Mouse (Mus musculus): ENCODE data around the gene Pecam1.
"Not testable (repeated sequence)": the region's sequence is repeated elsewhere in the genome, so short reads cannot be mapped to it uniquely, and the experiment has no call there.

Gene Pecam1

DNA sequence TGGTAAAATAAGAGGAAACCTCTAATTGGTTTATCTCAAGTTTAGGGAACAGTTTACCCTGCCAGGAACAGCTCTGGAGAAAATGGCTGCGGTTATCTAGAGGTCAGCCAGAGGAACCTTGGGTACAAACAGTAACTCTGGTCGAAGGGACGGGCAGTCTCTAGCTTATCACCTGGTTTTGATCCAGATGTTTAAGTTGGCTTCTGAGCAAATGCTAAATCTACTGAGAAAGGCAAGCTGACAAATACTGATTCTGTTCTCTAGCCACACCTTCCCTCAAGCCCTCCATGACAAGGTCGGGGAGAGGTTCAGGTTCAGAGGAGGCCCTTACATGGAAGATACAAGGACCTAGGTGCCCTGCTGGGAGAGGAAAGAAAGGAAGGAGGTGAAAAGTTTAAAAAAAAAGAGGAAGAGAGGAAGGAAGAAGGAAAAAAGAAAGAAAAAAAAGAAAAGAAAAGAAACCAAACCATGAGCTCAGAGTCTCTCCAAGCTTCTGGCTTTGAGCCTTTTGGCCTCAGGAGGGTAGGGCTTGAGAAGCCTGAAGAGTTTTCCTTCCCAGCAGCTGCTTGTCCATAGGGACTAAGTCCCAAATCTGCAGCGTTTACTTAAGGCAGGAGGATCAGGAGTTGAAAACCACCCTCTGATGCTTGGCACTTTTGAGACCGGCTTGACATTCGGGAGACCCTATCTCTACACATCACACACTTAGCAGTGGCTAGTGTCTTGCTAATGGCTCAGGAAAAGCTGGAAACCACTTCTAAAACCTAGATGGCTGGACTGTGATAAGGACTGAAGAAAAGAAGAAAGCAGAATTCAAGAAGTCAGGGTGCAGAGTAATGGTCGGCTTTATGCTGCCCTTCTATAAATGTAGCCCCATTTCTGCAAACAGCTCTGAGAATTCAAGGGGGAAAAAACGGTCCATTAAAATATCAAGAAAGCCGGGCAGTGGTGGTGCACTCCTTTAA is 21.7 kb downstream of the Pecam1 start:
- DNase-seq (ENCODE audit: low spot score): no peak

DNA sequence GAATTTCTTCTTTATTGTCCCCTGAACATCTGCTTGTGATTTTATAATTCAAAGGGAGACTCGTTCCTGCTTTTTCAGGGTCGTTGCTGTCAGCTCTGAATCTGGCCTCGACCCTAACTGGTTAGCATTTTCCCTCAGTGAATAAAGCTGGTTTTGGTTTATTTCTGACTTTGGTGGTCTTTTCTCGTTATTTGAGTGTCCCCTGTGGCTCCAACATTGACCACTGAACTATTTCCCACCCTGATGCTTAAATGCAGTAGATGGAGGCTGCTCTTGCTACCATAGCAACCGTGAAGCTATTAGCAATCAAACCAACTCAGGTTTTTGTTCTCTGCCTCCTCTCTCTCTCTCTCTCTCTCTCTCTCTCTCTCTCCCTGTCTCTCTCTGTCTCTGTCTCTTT is 22.5 kb downstream of the Pecam1 start:
- no peak for DNase-seq (ENCODE audit: low spot score)

DNA sequence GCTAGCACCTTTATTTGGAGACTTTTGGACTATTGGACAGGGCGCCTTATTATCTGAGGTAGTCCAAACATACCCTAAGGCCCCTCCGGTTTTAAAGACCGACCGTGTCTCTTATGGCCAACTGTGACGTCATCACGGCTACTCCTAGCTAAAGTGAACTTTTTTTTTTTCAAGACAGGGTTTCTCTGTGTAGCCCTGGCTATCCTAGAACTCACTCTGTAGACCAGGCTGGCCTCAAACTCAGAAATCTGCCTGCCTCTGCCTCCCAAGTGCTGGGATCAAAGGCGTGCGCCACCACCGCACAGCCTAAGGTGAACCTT is 25.6 kb downstream of the Pecam1 start:
- not testable (repeated sequence) for DNase-seq (ENCODE audit: low spot score)

DNA sequence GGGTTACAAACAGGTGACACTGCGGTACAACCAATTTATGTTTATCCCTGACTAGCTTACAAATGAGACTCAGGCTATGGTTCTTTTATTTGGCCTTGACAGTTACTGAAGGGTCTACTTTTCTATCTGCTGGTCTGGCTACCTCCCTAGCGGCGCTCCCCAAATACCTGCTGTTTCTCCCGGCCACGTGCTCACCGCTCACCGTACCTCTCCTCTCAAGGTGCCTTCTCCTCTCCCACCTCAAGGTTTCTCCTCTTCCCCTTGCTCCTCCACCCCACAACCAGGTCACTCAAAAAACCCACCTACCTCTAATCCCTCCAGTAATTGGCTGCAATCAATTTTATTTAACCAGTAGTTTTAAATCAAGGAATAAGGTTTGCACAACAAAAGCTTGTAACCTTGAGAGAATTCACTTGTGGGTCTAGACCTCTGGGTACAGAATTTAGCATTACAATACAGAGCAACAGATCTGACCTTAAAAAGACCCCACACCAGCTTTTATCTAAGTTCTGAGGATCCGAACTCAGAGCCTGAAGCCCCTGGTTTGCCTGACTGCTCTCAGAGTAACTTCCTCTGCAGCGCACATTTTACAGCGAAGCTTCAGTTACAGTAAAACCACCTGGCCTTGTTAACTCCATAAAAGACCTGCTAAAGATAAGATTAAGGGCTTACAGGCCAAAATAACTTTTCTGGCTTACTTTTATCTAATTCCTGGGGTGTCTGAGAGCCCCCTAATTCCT is 26.1 kb downstream of the Pecam1 start:
- DNase-seq (ENCODE audit: low spot score): no peak

DNA sequence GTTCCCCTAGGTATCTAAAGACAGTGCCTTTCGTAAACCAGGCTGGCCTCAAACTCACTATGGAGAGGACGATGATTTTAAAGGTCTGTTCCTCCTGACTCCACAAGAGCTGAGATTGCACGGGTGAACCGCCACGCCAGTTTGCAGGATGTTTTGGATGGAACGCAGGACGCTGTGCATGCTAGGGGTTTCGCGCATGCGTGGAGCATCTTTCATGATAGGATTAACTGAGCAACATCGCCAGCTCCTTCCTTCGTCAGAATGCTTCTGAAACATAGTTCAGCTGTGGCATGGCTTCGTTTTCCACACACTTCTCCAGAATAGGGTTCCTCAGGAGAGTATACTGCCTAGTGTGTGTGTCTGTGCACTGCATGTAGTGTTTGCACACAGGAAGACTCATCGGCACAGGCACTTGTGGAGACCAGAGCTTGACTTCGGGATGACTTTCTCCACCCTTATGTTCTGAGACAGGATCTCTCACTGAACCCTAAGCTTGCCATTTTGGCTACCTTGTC is 26.8 kb downstream of the Pecam1 start:
- no peak for DNase-seq (ENCODE audit: low spot score)

DNA sequence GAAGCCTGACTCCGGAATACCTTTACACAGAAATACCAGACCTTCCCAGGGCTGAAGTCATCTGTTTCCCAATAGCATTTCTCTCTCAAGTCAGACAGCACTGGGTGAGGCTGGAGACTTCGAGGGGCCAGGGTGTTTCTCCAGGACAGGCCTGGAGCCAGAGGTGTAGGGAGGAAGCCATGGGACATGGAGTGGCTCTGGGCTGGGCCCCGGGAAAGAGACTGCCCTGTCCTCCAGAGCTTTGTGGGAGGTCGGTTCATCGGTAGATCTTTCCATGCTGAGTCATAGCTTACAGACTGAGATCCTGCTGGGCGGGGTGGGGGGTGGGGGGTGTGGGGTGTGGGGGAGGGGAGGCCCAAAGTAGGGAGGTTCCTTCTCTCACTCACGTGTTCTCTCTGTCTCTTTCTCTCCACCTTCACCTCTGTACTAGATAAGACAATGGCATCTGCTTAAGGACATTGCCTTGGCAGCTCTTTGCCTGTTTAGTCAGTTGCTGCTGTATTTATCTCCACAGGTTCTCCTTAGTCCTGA is 27.5 kb downstream of the Pecam1 start:
- DNase-seq (ENCODE audit: low spot score): no peak

DNA sequence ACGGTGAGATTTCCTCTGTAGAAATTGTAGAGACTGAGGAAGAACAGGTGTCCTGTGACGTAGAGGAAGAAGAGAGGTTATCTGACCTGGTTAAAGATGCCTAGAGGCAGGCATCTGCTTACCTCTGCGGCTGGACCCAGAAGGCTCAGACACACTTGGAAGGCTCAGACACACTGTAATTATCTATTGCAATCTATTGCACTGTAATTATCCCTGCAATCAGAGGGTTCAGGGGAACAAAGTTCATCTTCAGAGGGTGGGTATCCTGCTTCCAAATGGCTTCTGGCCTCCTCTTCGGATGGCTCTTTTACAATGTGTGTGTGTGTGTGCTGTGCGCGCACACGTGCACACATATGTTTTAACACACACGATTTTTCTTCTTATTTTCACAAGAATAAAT is 30.0 kb downstream of the Pecam1 start:
- DNase-seq (ENCODE audit: low spot score): no peak

DNA sequence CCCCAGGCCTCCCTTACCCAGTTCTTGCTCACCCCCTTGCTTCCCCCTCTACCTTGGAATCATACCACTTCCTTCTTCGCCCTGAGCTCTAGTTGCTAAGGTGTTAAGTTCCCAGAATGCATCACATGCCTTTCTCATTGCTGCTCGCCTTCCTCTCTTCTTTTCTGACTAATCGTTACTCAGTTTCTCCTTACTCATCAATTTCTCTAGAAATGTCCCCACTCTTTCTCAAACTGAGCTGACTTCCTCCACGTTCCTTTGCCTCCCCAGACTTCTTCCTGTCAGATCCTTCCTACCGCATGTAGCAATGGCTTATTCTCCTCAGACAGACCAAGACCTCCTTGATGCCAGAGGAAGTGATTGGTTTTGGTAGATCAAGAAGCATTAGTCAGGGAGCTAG is 33.9 kb downstream of the Pecam1 start:
- no peak for DNase-seq (ENCODE audit: low spot score)

DNA sequence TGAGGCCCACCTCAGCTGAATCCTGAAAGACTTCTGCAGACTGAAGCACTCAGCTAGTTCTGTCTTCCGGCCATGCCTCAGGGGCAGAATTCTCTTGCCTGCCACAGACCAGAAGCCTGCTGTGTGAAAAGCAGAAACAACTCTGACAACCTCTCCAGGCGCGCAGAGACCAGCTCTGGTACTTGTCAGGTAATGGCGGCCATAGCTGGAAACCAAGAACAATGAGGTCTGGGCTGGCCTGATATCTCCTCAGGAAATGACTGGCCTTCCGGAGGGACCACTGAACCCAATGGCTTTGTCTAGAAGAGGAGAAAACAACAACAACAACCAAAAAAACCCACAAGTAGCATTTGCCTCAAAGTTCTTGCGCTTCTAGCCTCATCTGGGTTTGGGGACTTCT is 35.4 kb downstream of the Pecam1 start:
- DNase-seq (ENCODE audit: low spot score): no peak

DNA sequence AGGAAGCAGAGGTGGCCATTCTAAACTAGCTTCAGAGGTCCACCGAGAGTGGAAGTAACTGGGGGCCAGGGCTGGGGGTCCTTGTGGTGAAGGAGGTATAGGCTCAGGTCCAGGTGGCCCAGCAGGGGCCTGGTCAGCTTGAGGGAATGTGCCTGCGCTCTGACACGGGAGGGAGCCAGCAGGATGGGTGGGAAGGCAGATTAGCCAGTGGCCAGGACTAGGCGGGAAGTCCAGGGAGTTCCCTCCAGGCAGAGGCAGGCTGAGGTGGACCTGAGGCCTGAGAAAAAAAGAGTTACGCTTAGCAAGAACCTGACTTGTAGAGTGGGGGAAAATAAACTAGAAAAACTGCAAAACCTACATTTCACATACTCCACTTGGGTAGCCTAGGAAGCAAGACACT is 39.6 kb downstream of the Pecam1 start:
- no peak for DNase-seq (ENCODE audit: low spot score)

DNA sequence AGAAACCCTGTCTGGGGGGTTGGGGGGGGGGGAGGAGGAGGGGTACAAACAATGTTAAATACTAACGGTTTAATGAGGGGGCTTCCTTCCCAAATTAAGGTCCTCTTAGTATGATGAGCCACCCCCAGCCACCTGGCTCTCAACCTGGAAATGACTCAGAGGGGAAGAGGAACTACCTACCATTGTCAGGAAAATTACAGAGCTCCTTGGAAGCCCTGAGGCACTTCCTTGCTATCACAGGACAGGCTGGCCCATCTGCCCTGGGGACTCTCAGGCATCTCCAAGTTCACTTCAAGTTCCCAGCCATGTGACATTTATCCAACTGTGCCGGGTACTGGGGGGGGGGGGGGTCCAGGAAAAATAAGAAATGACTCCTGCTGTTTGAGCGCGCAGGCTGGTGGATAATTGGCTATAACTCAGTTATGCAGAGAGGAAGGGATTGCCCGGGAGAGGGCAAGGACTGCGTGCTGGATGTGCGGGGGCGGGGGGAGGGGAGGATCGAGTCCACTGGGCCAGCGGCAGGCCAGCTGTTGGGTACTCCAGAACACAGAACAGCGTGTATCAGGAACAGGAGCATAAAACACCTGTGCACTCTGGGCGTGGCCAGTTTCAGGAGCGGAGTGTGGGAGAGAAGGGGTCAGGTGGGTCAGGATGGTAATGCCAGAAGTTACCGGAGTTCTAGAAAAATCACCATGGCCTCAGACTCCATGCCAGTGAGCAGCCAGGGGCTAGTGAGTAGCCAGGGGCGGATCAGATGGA is 41.0 kb downstream of the Pecam1 start:
- no peak for DNase-seq (ENCODE audit: low spot score)

DNA sequence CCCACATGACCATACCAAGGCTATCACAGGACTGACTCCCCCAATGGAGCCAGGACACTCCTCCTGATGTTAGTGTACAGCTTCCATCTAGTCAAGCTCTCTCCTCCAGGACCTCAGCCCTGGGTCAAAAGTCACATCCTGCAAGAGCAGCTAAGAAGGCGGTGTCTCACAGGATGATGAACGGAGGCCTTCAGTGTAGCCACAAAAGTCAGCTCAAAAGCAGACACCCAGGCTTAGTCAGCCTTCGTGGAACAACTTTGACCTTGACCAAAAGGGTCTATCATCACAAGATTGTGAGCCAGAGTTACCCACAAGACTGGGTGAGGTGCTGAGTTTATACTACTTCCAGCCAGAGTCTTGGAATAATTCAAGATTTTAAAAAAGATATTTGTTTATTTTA is 42.6 kb downstream of the Pecam1 start:
- DNase-seq (ENCODE audit: low spot score): no peak

DNA sequence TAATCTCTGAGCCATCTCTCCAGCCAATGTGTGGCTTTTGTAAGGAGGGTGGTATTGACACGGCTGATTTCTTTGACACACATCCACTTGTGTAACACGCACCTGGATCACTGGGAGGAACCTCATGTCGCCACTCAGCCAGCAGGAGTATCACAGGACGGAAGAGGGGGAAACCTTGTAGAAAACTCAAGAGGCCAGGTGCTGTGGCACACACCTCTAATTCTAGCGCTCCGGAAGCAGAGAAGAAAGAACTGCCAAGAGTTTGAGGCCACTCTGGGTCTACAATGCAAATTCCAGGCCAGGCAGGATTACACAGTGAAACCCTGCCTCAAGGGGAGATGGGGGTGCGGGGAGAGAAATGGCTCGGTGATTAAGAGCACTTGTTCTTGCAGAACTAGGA is 43.3 kb downstream of the Pecam1 start:
- no peak for DNase-seq (ENCODE audit: low spot score)

DNA sequence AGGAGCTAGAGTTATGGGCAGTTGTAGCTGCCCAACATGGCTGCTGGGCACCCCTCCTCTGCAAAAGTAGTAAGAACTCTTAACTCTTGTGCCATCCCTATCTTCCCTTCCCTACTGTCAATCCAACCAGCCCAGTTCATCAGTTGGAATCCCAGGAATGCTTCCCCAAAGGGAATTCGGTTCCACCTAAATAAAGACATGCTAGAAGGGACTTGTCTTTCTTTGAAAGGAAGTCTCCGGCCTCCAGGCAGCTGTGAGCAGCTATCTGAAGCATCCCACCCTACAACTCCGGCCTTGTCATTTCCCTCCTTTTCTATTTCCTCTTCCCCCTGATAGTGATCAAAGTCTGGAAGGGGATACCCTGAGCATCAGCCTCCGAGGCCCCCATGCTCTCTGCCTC is 44.2 kb downstream of the Pecam1 start:
- DNase-seq (ENCODE audit: low spot score): no peak

DNA sequence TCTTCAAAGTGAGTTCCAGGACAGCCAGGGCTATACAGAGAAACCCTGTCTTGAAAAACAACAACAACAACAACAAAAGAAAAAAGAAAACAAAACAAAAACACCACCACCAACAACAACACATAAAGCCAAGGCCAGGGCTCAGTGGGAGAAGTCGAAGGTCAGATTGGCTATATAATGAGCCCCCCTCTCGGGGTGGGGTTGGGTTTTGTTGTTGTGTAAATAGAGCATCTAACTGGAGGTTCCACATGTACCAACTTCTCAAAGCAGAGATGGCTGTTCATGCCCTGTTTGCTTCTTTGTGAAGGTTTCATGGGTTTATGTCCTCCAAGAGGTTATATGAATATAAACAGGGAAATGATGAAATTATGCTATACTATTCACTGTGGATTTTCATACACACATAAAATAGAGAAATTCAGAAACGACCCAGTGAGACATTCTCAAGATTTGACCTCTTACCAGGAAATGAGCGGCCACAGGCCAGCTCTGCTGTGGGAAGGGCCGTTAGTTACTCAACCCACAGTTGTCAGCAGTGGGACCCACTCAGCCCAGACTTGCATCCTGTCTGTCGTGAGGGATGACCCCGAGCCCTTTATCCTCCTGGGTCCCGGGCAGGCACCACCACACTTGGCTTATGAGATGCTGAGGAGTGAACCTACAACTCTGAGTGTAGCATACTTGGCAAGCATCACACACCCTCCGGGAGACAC is 45.9 kb downstream of the Pecam1 start:
- no peak for DNase-seq (ENCODE audit: low spot score)

DNA sequence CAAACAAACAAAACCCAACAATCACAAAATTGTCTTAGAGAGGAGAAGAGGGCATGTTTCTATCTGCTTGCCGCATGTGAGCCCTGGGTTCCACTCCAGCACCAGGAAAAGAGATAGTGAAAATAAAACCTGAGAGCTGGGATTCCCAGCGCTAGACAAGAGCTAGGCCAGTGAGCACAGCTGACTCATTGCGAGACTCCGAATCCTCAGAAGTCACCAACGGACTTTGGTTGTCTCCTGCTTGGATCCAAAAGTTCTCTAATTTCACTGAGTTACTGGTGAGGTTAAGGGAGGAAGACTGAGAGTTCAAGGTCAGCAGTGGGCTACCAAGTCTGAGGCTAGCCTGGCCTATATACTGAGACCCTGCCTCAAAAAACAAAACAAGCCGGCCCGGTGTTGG is 46.5 kb downstream of the Pecam1 start:
- no peak for DNase-seq (ENCODE audit: low spot score)

DNA sequence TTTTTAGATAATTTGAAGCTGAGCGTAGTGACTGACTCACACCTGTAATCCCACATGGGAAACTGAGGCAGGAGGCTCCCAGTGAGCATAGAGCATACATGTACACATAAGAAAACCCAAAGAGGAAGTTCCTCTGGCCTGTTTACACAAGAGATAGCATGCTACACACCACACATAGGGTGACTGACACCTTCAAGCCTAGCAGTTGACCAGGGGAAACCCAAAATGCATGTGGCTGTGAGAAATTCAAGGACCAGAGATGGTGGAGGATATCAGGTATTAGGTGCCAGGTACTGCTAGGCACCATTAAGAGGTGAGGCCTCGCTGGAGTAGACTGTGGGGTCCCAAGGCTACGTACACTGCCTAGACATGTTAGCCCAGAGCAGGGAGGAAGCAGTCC is 47.8 kb downstream of the Pecam1 start:
- no peak for DNase-seq (ENCODE audit: low spot score)

DNA sequence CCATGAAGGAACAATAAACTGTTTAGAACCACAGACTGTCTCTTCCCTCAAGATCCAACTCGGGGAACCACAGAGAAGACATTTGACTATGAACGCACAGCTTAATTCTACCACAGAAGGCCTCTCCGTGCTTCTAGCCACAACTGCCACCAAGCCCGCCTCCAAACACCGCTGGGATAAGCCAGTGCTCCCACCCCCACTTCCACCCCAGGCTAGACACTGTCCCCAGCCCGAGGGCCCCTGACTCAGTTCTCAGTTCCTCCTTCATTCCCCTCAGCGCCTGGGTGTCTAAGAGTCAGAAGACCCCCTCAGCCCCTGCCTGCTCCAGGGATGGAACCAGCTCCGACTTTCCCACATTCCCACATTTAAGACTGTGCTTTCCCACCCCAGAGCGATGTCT is 48.8 kb downstream of the Pecam1 start:
- no peak for DNase-seq (ENCODE audit: low spot score)

DNA sequence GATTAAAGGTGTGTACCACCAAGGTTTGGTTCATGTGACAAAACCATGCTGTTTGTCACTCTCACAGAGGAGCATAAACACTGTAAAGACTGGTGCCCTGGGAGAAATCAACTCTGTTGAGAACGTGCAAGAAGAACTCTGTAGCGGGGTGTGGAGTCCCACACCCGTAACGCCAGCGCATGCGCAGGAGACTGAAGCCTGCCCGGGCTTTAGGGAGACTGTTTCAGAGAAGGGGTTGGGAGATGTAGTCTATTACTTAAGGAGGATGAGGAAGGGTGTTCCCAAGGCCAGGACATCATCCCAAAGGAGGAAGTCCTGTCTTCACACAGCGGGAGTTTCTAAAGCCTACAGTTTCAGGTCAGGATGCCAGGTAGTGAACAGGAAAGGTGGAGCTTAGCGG is 51.3 kb downstream of the Pecam1 start:
- no peak for DNase-seq (ENCODE audit: low spot score)

DNA sequence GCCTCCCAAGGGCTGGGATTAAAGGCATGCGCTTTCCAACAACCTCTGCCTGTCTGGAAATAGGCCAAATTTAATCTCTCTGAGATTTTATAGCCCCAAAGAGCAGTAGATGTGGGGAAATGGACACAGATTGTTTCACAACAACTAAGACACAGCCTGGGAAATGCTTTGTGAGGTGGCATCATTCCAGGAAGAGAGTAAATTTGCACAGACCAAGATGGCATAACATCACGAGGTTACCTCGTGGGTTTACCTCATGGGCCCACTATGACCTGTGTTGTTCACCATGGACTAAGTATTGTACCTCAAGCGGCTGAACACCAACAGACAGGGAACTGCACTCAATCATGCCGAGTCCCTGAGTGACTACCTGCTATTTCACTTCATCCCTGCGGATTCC is 52.1 kb downstream of the Pecam1 start:
- DNase-seq (ENCODE audit: low spot score): no peak

DNA sequence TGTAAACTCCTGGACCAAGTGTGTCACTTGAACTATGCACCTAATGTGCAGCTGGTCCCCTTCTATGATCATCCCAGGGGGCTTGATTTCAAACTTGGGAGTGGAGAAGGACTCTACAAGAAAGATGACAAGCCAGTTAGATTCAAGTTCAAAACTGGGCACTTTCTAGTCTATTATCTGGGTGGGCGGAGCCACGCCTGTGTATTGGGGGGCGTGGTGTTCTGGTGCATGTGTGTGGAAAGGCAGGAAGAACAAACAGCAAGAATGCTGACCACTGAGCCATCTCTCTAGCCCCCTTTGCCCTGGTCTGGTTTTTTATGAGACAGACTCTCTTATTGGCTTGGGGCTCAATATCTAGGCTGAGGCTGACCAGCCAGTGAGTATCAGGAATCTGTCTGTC is 54.5 kb downstream of the Pecam1 start:
- DNase-seq (ENCODE audit: low spot score): no peak

DNA sequence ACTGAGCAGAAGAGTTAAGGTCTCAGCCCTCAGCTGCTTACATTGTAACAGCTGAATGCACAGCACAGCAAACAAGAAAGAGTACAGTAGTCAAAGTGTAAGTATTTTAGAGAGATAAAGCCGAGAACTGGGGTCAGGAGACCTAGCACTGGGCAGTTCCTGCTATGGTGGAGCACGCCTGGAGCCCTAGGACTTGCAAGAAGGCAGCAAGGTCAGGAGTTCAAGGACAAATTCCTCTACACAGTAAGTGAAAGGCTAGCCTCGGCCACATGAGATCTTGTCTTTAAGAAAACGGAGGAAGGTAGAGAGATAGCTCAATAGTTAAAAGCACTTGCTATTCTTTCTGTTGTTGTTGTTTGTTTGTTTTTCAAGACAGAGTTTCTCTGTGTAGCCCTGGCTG is 57.5 kb downstream of the Pecam1 start:
- no peak for DNase-seq (ENCODE audit: low spot score)

Measured in ovary, postnatal 14 days (tissue).